Mouse (Mus musculus) stomach, embryonic 16.5 days (tissue): ENCODE results near the gene F3. TPM values are rescaled to one million over a fixed set of nuclear protein-coding genes. Genes with fewer than 3 reads are reported as not detected.

Experiments
- ATAC-seq: fragments of 200-750 bp; cut with Nextera tagmentation; 2 replicates; pipeline ENCODE4 v1.8.0; 2017; ENCODE audit warnings: moderate number of reproducible peaks, moderate TSS enrichment; ENCODE audit not compliant: insufficient read depth, low FRiP score
- H3K27ac ChIP-seq: fragments of 300-500 bp; sonication (generic); 2 replicates; pipeline ENCODE4 v1.5.1; 2014; ENCODE audit warnings: low read length
- H3K27me3 ChIP-seq: fragments of 300-500 bp; sonication (generic); 2 replicates; pipeline ENCODE4 v1.6.1; 2014; ENCODE audit warnings: low read length, control low read depth, mixed read lengths; ENCODE audit not compliant: control insufficient read depth, insufficient read depth
- H3K36me3 ChIP-seq: fragments of 300-500 bp; sonication (generic); 2 replicates; pipeline ENCODE4 v1.6.1; 2014; ENCODE audit warnings: low read length; ENCODE audit not compliant: control insufficient read depth, insufficient read depth
- H3K4me1 ChIP-seq: fragments of 300-500 bp; sonication (generic); 2 replicates; pipeline ENCODE4 v1.6.1; 2014; ENCODE audit warnings: low read length, control low read depth, mixed read lengths; ENCODE audit not compliant: control insufficient read depth, insufficient read depth
- H3K4me2 ChIP-seq: fragments of 300-500 bp; sonication (generic); 2 replicates; pipeline ENCODE4 v1.6.1; 2014; ENCODE audit warnings: low read depth, low read length, mixed read lengths
- H3K4me3 ChIP-seq: fragments of 300-500 bp; sonication (generic); replicated peaks from 2 replicates; pipeline ENCODE4 v1.5.1; 2014; ENCODE audit warnings: mild to moderate bottlenecking, low read length
- H3K9ac ChIP-seq: fragments of 300-500 bp; sonication (generic); 2 replicates; pipeline ENCODE4 v1.6.1; 2014; ENCODE audit warnings: low read length
- H3K9me3 ChIP-seq: fragments of 300-500 bp; sonication (generic); replicated peaks from 2 replicates; pipeline ENCODE4 v1.6.1; 2016; ENCODE audit warnings: low read length, control low read depth; ENCODE audit not compliant: control insufficient read depth
- WGBS: fragments of 180-500 bp; shearing (Covaris S2); extraction: QIAGEN DNeasy Blood & Tissue Kit; methylation state at CpG from one replicate; pipeline ENCODE4 v1.1.7; 2014; 5-methylcytosine and 5-hydroxymethylcytosine counted together
- polyA plus RNA-seq: library from polyadenylated mRNA; unstranded; fragments of >200 nt; fragmentation: Nextera tagmentation; extraction: Ambion mirVana; gene quantifications from 2 replicates; pipeline ENCODE4 v1.2.1, GENCODE M21; 2015

F3 gene
- polyA plus RNA-seq, 1 experiment from 2014 or later: 39.0 TPM

DNA sequence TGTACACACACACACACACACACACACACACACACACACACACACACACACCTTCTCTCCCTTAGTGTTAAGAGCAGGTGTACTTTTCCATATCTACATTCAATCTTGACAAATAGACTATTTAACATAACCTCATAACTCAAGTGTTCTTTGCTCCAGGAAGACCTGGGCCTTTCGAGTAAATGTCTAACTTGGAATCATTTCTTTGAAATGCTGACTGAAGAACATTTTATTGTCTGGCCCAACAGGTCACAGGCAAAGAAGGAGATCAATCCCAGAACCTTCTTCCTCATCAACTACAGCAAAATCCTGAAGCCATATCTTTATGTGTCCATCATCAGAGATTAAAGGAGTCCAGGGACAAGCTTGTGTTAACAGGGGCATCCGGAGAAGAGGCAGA, 8.9 kb upstream of the F3 start:
- Histone ChIP-seq H3K9ac (no peak overlapping the region), H3K4me1 (peaks cover 11% of the 10 kb centered on the region), H3K4me2 (no peak overlapping the region), H3K36me3 (no peaks in the 10 kb centered on the region), H3K9me3 (no peaks in the 10 kb centered on the region), H3K27ac (no peak overlapping the region), H3K27me3 (no peaks in the 10 kb centered on the region), H3K4me3 (no peak overlapping the region)
- WGBS: 75% methylated on average over 2 of the region's 2 CpGs
- ATAC-seq: no peak

DNA sequence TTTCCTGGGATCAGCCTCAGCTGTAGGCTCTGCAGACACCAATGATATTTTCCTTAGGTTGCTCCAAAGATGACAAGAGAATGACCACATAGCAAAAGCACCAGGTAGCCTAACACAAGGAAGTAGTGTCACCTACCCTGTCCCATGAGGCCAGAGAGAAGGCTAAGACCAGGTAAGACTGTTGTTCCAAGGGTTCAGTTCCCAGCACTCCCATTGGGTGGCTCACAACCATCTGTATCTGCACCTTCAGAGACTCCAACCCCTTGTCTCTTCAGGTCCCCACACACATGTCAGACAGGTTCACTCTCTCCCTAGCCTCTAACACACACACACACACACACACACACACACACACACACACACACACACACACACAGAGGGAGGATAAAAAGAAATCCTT, 8.0 kb upstream of the F3 start:
- no peaks in the 10 kb centered on the region for H3K9me3 ChIP-seq
- no peak overlapping the region for H3K4me2 ChIP-seq
- H3K4me1 ChIP-seq: peaks cover 11% of the 10 kb centered on the region
- no peaks in the 10 kb centered on the region for H3K27me3 ChIP-seq
- H3K36me3 ChIP-seq: no peaks in the 10 kb centered on the region
- no peak overlapping the region for H3K9ac ChIP-seq
- H3K27ac ChIP-seq: no peak overlapping the region
- no peak overlapping the region for H3K4me3 ChIP-seq
- no peak for ATAC-seq

DNA sequence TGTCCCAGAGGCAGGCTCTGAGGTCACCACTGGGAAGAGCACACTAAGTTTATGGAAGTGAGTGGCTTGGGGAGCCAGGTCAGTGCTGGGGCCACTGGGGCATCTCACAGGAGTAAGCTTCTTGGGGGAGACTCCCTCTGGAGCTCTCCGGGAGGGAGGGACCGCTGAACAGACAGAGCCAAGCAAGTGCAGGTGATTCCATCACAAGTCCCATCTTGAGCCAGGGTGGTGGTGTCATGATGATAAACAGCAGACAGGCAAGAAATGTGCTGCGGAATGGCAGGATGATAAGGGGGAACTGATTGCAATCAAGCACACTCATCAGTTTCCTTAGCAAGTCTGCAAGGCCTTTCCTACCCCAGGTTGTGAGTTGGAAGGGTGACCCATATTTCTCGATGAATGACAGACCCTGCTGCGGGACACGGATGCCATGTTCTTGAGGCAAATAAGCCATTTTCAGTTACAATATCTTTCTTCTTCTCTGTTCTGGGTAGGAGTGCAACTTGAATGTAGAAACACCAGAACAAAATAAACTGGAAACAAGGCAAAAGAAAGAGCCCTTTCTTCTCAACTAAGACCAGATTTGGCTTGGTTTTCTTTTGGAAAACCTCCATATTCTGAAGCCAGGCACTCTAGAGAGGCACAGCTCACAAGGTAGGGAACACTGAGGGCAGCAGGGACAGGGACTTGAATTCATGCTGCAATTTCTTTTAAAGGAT, 7.4 kb upstream of the F3 start:
- no peak overlapping the region for H3K4me3 ChIP-seq
- H3K9me3 ChIP-seq: no peaks in the 10 kb centered on the region
- H3K36me3 ChIP-seq: no peaks in the 10 kb centered on the region
- ATAC-seq: no peak
- no peak overlapping the region for H3K9ac ChIP-seq
- H3K4me1 ChIP-seq: peaks cover 11% of the 10 kb centered on the region
- WGBS: 67% methylated on average over 6 of the region's 6 CpGs
- no peak overlapping the region for H3K4me2 ChIP-seq
- H3K27ac ChIP-seq: no peak overlapping the region
- H3K27me3 ChIP-seq: no peaks in the 10 kb centered on the region

DNA sequence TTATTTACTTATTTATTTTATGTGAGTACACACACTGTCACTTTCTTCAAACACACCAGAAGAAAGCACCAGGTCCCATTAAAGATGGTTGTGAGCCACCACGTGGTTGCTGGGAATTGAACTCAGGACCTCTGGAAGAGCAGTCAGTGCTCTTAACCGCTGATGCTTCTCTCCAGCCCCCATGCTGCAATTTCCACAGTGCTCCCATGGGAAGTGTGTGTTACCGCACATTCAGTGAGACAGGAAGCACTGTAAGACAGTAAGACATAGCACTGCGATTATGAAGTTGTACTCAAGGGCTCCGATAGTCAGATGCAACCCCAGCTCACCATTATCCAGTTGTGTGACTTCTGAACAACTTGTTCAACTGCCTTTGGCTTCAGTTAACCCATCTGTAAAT, 6.9 kb upstream of the F3 start:
- H3K27me3 ChIP-seq: no peaks in the 10 kb centered on the region
- no peaks in the 10 kb centered on the region for H3K36me3 ChIP-seq
- H3K27ac ChIP-seq: no peak overlapping the region
- ATAC-seq: no peak
- H3K4me3 ChIP-seq: no peak overlapping the region
- no peak overlapping the region for H3K4me2 ChIP-seq
- H3K9me3 ChIP-seq: no peaks in the 10 kb centered on the region
- H3K9ac ChIP-seq: no peak overlapping the region
- 80% methylated on average over 5 of the region's 5 CpGs for WGBS
- H3K4me1 ChIP-seq: peaks cover 11% of the 10 kb centered on the region

DNA sequence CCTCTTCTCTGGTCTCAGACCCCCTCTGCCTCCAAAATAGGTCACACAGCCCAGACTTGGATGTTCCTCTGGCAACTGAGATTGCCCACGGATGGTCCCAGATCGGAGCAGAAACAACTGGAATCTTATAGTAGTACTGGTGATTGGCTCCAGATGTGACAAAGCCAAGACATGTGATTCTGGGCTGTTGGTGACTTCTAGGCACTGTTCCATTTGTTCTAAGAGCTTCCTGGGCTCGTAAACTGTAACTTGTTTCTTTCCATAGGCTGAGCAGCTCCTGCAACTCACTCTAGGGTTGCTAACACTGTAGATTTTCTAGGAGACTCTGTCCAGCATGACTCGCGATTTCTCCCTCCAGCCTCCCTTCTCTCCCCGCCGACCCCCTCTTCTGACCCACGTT, 4.7 kb upstream of the F3 start:
- Histone ChIP-seq H3K9me3 (no peaks in the 10 kb centered on the region), H3K4me1 (peaks cover 10% of the 10 kb centered on the region), H3K36me3 (no peaks in the 10 kb centered on the region), H3K9ac (no peak overlapping the region), H3K27me3 (no peaks in the 10 kb centered on the region), H3K4me3 (no peak overlapping the region), H3K27ac (no peak overlapping the region), H3K4me2 (no peak overlapping the region)
- 79% methylated on average over 8 of the region's 8 CpGs for WGBS
- ATAC-seq: no peak

DNA sequence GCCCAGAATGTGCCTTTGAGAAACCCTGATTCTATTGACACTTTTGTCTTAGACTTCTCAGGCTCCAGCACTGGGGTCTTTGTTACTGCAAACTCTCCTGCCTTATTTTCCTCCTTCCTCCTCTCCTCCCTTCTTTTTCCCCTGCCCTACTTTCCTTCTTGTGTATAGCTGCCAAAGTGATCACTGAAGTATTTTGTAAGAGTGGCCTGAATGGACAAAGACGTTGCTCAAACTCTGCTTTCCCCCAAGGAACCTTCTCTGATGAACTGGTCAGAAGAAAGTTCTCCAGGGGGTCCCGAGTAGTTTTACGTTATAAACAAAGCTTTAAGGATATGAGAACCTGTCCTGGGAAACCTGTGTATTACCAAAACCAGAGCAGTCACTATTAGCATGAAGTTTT, 3.6 kb upstream of the F3 start:
- H3K27me3 ChIP-seq: no peaks in the 10 kb centered on the region
- H3K9ac ChIP-seq: no peak overlapping the region
- no peak for ATAC-seq
- no peaks in the 10 kb centered on the region for H3K36me3 ChIP-seq
- 69% methylated on average over 3 of the region's 3 CpGs for WGBS
- no peak overlapping the region for H3K4me3 ChIP-seq
- H3K4me2 ChIP-seq: no peak overlapping the region
- H3K4me1 ChIP-seq: peaks cover 15% of the 10 kb centered on the region
- no peaks in the 10 kb centered on the region for H3K9me3 ChIP-seq
- no peak overlapping the region for H3K27ac ChIP-seq

DNA sequence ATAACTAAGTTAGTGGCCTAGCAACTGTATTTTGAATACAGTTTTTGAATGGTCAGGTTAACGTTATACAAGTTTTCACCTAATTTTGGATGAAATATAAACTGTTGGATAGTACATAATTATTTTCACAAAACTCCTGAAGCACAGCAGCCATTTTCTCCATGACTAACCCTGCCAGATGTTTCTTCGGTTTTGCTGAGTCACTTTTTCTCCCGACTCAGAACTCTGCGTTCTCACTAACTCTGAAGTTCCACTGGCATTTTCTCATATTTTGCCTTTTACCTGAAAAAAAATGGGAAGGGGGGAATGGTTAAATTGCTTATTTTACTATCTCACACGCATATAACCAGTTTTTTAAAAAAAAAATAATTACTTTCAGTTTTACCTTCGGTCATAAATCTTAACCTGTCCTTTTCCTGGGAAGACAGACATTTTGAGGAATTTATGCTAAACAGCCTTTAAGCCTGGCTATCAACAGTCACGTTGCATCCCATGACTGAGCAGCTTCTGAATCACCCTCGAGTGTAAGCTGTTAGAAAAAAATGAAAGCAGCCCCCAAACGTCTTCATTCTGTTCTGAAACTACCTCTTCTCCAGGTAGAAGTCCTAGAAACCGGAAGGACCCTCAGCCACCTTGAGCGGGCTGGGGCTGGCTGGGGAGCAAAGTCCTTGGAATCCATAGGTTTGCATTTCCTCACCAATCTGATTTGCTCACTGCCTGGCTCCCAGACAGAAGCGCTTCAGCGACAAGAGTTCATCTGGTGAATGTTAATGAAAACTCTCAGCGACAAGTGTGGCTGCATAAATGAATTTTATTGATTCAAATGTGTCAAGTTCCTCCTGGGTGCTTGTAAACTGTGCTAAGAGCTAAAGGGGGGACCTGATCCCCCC, 2.3 kb upstream of the F3 start:
- Histone ChIP-seq H3K36me3 (no peaks in the 10 kb centered on the region), H3K27ac (no peak overlapping the region), H3K9me3 (no peaks in the 10 kb centered on the region), H3K27me3 (no peaks in the 10 kb centered on the region), H3K4me1 (peaks cover 17% of the 10 kb centered on the region), H3K4me2 (peak overlapping the region; percentile 5), H3K4me3 (no peak overlapping the region), H3K9ac (0 out of 2 replicates have a peak overlapping the region, but pooled peaks have one; percentile 14)
- ATAC-seq: no peak
- WGBS: 37% methylated on average over 14 of the region's 14 CpGs

DNA sequence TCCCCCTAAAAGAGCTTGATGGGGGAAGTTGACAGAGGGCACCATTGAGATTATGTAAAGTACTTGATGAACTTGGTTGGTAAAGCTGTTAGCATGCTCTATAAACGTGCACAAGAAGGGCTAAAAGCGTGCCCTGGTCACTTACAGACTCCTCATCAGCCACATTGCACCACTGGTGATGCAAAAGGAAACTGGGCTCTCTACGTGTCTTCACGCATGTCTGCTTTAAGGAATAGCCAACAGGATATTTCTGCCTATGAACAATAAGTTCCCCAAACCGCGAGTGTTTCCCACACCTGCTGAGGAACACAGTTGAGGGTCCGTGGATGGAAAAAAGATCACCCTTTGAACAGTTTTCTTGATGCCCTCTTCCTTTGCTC, 1.7 kb upstream of the F3 start:
- 71% methylated on average over 7 of the region's 7 CpGs for WGBS
- no peak overlapping the region for H3K4me3 ChIP-seq
- no peaks in the 10 kb centered on the region for H3K36me3 ChIP-seq
- H3K27ac ChIP-seq: no peak overlapping the region
- H3K27me3 ChIP-seq: no peaks in the 10 kb centered on the region
- no peak for ATAC-seq
- H3K9me3 ChIP-seq: no peaks in the 10 kb centered on the region
- H3K4me2 ChIP-seq: peak overlapping the region; percentile 5
- peaks cover 17% of the 10 kb centered on the region for H3K4me1 ChIP-seq
- H3K9ac ChIP-seq: no peak overlapping the region

DNA sequence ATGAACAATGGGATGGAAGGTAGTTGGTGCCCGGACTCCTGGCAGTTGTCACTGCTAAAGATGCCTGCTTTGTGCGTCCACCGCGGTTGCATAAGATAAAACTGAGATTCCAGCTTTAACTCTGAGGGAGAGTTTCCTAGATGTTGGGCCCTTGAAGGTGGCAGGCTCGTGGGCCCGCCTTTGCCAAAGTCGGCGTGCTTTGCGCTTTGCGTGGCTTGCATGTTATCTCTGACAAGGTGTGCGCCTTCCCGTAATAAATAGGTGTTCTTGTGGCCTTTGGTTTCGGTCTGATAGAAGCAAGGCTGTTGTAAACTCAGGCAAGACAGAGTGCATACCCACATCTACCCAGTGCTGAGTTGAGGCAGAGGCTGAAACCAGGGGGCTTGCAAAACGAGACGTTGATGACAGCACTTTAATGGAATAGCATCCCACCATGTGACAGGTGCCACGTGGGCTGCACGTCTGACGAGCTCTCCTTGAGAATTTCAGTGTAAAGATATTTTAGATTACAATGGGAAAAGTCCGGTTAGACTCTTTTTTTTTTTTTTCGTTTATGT, 709 bp downstream of the F3 start:
- Histone ChIP-seq H3K27me3 (no peaks in the 10 kb centered on the region), H3K9ac (peak overlapping the region; percentile 76), H3K27ac (peak overlapping the region; percentile 68; the same call in 1 of the 2 replicates), H3K9me3 (no peaks in the 10 kb centered on the region), H3K4me2 (peak overlapping the region; percentile 81), H3K4me1 (peaks cover 17% of the 10 kb centered on the region), H3K36me3 (no peaks in the 10 kb centered on the region), H3K4me3 (peak overlapping the region; percentile 69)
- 5% methylated on average over 20 of the region's 20 CpGs for WGBS
- no peak for ATAC-seq
